Mouse (Mus musculus) common myeloid progenitor, adult 5-6 weeks (primary cell): ENCODE data around the gene Inppl1. TPM values are rescaled to one million over a fixed set of nuclear protein-coding genes. Genes with fewer than 3 reads are reported as not detected.
A peak's percentile ranks its signal among the peaks of the same experiment; 100 is the strongest.

Experiments
- ATAC-seq: replicated peaks from 2 replicates; pipeline ENCODE4 v1.8.0; 2016; ENCODE audit warnings: low read depth, mild to moderate bottlenecking, moderate TSS enrichment, inconsistent platforms; ENCODE audit not compliant: poor library complexity, severe bottlenecking
- total RNA-seq: library from RNA; stranded (forward); fragments of 200-1000, 187-1606 nt; gene quantifications from 2 replicates; pipeline ENCODE4 v1.2.3, GENCODE M21; 2017

The Inppl1 gene
- 1.0 and 1.8 TPM in 2 replicates for total RNA-seq

- ATAC-seq: peak; percentile 41
These were observed at the start of gene Inppl1 for GRCm38 (mm10) chr7:101837606-101838471. Gene Inppl1, minus strand, starts transcription at chr7:101838229.

- no peak for ATAC-seq
These were observed 48.2 kb upstream of the Inppl1 start for GRCm38 (mm10) chr7:101886274-101886673.

DNA sequence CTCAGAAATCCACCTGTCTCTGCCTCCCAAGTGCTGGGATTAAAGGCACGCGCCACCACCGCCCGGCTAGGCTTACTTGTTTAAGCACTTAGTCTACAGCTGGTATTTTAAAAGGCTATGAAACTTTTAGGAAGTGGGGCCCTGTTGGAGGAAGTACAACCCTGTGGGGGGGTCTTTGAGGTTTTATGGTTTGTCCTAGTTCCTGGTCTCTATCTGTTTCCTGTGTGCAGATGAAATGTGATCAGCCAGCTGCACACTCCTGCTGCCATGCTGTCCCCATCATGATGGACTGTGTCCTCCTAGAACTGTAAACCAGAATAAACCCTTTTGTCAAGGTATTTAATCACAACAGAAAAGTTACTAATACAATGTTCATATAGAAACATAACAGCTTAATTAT is 46.1 kb upstream of the Inppl1 start:
- 0 out of 2 replicates have a peak, but pooled peaks have one; percentile 25 for ATAC-seq

GRCm38 (mm10) chr7:101882413-101883154 is 44.6 kb upstream of the Inppl1 start:
- no peak for ATAC-seq

GRCm38 (mm10) chr7:101880855-101881254 is 42.8 kb upstream of the Inppl1 start:
- ATAC-seq: no peak

DNA sequence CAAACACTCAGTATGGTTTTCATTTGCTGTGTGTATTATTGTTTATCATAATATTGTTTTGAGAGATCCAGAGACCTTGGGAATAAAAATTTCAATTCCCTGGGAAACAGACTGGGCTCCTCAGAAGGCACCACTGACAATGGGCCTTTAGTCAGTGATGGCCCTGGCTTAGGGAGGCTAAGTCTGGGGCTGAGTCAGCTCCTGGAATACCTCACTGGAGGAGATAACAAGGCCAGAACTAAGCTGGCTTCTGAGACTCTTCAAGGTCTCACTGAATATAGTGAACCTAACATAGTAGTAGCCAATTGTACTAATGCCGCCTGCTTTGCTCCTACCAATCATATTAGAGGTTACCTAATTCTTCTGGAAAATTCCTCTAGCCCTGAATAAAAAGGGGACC is 37.9 kb upstream of the Inppl1 start:
- no peak for ATAC-seq

- peak; percentile 22; the same call in 1 of the 2 replicates for ATAC-seq
These were observed 33.3 kb upstream of the Inppl1 start for GRCm38 (mm10) chr7:101871296-101871695.

DNA sequence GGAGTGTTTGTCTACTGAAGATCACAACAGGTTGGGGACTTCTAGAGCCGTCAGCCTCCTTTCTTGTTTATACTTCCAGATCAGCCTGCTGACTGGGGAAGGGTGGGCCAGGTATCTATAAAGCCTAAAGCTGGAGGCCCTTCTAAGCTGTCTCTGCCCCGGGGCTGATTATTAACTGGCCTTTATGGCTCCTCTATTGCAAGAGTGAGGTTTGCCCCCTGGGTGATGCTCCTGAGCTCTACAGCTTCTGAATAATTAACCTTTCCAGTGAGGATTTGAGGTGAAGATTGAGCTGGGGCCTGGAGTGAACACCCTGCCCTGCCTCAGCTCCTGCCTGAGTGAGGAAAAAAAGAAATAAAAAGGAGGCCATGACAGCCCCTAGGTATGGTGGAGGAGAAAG is 32.6 kb upstream of the Inppl1 start, which contains the start of gene Folr1:
Gene Folr1 (minus strand): TSS at position 160 of the 400 bp plus-strand sequence.
- no peak for ATAC-seq

GRCm38 (mm10) chr7:101869163-101869500 is 31.1 kb upstream of the Inppl1 start:
- no peak for ATAC-seq

DNA sequence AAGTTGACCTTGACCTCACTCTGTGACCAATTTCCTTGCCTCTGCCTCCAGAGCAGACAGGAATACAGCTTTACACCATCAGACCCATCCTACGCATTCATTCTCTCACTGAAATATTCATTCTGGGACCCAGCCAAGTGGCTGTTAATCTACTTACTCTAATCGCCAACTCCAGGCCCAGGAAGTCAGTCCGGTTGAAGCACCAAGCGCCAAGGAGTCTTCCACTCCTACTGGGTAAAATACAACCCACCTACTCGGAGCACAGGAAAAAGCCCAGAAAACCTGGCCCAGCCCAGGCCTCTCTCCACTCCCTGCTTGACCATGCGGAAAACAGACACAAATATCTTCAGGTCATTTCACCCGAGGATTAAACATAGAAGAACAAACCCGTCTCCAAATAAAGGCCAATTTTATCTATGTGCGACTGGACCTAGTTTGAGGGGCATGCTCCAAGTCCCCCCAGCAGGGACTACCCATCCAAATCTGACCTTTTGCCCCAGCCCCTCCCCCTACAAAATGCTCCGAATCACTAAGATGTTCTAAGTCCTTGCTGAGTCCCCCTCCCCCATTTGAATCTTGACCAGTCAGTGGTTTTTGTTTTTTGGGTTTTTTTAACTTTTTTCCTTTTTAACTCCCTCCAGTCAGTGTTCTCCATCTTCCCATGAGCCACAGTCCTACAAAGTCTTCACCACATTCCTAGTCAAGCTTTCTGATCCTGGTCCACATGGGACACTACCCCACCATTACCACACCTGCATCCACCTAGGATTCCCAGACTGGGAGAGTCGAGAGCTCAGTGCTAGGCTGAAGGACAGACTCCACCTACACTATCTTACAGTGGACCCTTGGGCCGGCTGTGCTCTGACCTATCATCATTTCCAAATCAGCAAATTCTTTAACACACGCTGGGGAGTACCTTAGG is 30.5 kb upstream of the Inppl1 start:
- ATAC-seq: no peak

- no peak for ATAC-seq
These were observed 29.5 kb upstream of the Inppl1 start for GRCm38 (mm10) chr7:101867482-101867881.

GRCm38 (mm10) chr7:101866491-101867265 is 28.6 kb upstream of the Inppl1 start:
- no peak for ATAC-seq

- 0 out of 2 replicates have a peak, but pooled peaks have one; percentile 25 for ATAC-seq
These were observed 25.4 kb upstream of the Inppl1 start, which contains the start of gene Anapc15 for GRCm38 (mm10) chr7:101863415-101863814. Gene Anapc15, plus strand, starts transcription at chr7:101863715.

DNA sequence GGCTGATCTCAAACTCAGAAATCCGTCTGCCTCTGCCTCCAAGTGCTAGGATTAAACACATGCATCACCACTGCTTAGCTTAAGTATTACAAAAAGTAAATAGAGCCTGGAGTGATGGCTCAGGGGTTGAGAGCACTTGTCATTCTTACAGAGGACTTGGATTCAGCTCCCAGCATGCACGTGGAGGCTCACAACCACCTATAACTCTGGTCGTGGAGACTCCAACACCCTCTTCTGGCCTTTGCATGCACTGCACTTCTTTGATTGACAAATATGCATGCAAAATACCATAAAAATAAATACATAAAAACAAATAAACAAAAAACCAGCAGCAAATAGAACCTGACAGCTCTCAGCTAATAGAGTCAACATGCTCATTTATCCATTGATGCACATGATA is 24.3 kb upstream of the Inppl1 start:
- no peak for ATAC-seq

GRCm38 (mm10) chr7:101860978-101861377 is 22.9 kb upstream of the Inppl1 start:
- no peak for ATAC-seq

- ATAC-seq: no peak
These were observed 20.3 kb upstream of the Inppl1 start for GRCm38 (mm10) chr7:101858362-101858761.

DNA sequence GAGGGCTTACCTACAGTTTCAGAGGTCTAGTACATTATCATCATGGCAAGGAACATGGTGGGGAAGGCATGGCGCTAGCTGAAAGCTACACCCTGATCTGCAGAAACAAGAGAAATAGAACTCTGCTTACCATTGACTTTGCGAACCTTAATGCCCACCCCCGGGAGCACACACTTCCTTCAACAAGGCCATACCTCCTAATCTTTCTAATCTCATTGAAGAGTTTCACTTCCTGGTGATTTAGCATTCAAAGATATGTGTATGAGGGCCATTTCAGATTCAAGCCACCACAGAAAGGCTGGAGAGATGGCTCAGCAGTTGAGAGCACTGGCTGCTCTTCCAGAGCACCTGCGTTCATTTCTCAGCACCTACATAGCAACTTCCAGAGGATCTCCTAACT is 19.1 kb upstream of the Inppl1 start, which contains the start of gene Folr2:
Gene Folr2 (minus strand): TSS at position 101 of the 400 bp plus-strand sequence.
- 0 out of 2 replicates have a peak, but pooled peaks have one; percentile 22 for ATAC-seq

- no peak for ATAC-seq
These were observed 15.8 kb upstream of the Inppl1 start for GRCm38 (mm10) chr7:101853816-101854215.

- no peak for ATAC-seq
These were observed 14.8 kb upstream of the Inppl1 start for GRCm38 (mm10) chr7:101852846-101853245.
